Mouse (Mus musculus) kidney, postnatal 4 days (tissue): ENCODE results near the gene Prm3.
"Not testable (repeated sequence)": the region's sequence is repeated elsewhere in the genome, so short reads cannot be mapped to it uniquely, and the experiment has no call there.

Experiments
- DNase-seq, 2 experiments: peaks; one replicate each; pipeline ENCODE4 v3.0.0; 2021; ENCODE audit warnings: mixed read lengths in 2 of 2

Prm3 gene

DNA sequence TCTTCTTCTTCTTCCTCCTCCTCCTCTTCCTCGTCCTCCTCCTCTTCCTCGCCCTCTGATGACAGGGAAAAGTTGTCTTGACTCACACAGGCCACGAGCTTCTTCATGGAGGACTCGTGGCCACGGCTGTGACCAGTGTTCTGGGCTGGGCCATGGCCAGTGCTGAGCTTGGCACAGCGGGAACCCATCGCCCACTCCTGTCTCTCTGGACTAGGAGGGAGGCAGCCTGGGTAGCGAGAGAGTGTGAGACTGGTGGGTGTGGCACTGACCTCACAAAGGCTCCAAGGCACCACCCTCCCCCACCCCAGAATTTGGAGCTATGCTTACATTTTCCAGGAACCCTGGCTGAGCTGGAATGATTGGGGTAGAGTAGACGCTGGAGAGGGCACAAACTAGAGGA lies at the start of gene Prm3:
Prm3 (minus strand) TSS at position 213 of the 400 bp plus-strand sequence.
- DNase-seq = no peak

DNA sequence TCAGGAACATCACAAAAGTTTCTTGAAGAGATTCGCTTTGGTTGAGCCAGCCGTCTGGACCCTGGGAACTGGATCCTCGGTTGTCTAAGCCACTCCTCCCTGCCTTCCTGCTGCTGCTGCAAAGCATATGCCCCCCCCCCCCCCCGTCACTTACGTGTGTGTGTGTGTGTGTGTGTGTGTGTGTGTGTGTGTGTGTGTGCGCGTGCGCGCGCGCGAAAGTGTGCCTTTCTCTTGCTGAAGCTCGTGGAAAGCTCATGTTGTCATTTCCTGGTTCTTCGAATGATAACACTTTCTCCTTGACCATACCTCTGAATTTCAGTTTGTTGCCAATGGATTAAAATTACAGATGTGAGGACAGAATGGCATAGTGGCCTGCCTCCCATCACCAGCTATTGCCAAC lies 49.3 kb upstream of the Prm3 start:
- DNase-seq = no peak

DNA sequence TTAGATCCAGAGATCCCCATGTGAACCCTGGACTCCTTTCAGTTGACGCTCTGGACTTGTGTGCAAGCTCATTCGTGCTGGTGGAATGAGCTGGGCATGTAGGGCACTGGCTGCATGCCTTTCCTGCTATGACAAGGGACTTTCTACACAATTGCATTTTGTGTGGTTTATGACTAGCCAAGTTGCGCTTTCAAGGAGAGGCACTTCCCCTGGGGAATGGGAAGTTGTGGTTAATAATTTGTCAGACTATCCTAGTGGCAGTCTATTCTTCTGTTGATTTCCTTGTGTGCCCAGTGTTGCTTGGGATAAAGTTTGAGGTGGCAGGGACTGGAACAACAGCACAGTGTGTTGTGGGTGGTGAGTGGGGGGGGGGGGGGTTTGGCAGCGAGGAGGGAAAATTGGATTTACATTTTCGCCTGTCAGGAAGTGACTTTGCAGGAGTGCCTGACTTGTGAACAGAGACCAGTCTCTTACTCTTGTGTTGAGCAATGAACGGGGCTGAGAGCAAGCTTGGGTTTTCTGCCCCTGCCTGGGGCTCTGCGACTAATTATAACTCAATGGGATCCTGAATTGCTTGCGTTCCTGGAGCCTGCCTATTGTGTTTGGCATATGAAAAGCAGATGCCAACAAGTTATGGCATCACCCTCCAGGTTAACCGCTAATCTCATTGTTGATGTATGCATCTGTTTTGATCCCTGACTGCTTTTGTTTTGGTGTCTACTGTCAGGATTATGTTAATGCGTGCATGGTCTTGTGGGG lies 48.0 kb upstream of the Prm3 start:
- peak in 1 of 2 experiments; percentile 44 for DNase-seq

DNA sequence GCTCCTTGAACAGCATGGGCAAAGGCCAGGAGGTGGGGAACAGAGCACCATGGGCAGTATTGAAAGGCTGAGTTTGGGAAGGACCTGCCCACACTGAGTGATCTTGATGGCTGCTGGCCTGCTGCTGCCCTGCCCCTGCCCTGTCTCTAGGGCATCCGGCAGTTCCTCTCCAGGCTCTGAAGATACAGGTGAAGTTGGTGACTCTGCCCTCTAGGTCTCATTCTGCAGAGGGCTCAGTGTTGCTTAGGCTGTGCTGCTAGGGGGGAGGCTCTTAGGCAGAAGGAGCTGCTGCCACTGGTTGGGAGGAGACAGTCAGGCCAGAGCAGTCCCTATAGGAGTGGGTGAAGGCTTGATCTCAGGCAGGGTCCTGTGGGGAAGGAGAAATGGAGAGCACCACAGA lies 47.2 kb upstream of the Prm3 start:
- no peak for DNase-seq

DNA sequence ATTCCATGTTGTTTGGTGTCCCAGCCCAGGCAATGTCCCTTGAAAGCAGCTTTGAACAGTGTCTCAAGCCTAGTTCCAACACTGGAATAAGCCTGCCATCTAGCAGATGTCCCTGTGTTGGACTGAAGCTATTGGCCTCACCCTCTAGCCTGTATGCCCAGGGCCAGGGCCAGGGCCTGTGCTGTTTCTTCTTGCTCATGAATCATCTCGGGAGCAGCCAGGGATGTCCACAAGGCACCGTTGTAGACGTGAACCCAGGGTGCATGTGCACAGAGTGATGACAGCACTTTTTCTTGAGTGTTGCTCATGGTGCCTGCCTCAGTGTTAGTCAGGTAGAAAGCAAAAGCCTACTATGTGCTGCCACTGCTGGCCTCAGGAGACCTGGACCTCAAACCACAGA lies 46.5 kb upstream of the Prm3 start:
- no peak for DNase-seq

DNA sequence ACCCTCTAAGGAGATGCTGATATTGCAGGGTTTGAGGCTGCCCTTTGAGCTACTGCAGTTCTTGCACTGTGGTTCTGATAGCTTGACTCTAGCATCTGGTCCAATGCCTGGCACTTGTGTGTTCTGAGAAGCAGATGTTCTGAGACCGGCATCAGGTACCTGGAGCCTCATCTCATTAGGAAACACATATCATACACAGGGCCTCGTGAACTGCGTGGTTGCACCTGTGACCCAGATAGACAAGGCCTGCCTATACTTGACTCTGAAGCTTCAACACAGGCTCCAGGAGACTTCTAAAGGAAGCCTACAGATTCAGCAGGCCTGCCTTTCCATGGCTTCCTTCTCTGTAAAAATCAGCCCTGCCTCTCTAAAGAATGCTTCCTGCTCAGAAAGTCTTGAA lies 45.7 kb upstream of the Prm3 start:
- DNase-seq = no peak

DNA sequence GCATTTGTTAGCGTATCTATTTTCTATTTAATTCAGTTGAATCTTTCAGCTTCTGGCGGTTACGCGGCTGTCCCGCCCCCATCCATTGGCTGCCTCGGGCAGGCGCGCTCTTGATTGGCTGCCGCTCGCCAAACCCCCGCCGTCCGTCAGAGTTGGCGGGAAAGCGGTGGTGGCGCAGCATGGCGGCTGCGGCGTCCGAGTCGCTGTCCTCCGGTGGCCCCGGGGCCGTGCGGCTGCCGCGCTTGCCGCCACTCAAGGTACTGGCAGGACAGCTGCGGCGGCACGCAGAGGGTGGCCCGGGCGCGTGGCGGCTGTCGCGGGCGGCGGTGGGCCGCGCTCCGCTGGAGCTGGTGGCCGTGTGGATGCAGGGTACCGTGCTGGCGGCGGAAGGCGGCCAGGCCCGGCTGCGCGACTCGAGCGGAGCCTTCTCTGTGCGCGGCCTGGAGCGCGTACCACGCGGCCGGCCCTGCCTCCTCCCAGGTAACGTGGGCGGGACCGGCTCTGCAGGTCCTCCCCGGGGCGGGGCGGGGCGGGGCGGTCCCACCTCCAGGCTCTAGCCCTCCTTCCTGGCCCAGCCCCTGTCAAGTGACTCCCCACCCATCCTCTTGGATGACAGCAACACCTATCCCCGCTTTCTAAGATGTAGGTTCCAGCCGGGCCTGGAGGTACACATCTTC lies 44.3 kb upstream of the Prm3 start, which contains the start of gene Rmi2:
Rmi2 (plus strand) TSS at position 149 of the 677 bp plus-strand sequence.
- DNase-seq = peak; percentile 90 to 94

DNA sequence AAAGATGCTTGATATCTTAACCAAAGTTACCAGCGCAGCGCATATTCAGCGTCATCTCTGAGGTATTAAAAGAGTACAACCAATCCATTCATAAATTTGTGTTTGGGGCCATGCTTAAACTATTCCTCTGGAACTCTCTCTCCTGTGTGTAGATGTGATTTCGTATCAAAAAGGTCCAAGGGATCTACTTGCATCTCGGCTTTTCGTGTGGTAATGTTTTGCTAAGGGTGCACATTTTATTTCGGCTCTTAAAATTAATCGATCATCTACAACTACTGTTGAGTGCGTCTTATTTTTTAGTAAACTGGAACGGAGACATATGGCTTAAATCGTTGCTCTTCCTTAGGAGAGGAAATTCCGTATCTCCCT lies 43.8 kb upstream of the Prm3 start:
- DNase-seq = no peak

DNA sequence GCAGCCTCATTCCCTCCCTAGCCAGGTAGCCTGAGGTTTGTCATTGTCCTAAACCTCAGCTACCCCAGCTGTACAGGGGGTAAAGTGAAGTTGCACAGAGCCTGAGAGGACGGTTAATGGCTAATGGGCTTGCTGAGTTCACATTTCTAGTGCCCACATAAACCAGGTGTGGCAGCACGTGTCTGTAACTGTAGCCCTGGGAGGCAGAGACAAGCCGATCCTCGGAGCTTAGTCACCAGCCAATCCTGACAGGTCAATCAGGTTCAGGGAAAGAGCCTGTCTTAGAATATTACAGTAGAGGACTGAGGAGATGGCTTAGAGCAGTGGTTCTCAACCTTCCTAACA lies 37.7 kb upstream of the Prm3 start:
- DNase-seq = no peak

DNA sequence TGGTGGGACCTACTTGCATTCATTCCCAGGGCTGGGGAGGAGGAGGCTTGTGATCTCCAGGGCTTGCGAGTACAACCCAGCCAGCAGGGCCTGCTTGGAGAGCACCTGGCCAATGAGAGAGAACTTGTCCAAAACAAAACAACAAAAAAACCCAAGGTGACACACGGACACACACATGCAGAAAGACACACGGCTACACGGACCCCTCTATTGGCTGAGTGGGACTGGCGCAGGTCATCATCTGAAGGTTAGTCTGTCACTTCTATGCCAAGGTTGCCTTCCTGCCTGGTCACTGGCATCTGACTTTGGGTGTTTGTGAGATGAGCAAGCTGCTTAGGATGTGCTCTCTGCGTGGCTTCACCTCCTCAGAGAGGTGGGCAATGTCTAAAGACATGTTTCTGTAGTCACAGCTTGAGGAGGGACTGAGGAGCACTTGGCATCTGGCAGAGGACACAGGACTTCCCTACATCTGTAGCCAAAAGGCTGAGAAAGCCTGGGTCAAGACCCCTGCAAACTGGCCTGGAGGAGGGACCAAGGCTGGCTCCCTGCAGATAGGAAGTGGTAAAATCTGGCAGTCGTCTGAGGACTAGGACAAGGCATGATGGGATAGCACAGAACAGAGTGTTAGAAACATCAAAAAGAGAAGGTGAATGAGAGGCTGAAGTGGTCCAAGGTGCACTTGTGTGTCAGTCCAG lies 37.2 kb upstream of the Prm3 start:
- DNase-seq = no peak

DNA sequence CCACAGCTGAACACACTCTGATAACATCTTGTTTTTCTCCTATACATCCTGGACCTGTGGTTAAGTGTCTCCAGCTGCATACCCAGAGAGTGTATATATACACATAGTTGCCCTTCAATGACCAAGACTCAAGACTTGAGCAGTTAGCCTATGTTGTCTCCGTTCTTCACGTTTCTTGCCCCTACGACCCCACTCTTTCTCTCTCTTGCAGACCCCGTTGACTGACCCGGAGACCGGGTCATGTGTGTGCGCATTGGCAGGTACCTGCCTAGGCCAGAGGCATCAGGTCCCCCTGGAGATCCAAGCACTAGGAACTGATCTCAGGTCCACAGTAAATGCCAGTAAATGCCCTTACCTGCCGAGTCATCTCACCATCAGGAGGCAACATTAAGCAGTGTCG lies 36.6 kb upstream of the Prm3 start:
- DNase-seq = no peak

DNA sequence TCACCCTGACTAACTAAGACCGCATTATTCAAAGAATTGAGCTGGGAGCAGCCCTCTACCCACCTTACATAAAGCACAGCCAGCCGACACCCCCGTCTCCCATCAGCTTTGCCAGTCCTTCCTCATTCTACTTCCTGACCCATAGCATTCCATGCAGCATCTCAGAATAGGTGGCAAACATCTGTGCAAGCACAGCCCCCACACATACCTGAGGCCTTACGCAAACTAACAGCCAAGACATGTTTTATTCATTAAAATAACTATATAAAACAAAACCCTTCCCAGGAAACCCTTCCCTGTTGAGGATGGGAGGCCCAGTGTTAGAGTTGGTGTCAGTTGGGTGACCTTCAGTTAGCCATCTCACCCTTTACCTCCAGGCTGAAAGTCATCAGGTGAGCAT lies 35.1 kb upstream of the Prm3 start:
- DNase-seq = no peak

DNA sequence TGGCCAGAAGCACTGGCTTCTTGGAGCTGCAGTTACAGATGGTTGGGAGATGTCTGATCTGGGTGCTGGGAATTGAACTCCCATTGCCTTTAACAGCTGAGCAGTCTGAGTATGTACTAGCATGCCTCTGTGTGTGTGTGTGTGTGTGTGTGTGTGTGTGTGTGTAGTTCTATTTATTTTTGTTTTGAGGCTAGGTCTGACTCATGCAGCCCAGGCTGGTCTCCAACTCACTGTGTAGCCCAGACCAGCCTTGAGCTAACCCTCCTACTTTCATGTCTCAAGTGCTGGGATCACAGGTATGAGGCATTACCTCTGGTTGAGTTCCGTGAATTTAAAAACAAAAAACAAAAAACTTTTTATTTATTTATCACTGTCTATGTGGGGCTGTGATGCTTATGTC lies 33.8 kb upstream of the Prm3 start:
- DNase-seq = no peak

DNA sequence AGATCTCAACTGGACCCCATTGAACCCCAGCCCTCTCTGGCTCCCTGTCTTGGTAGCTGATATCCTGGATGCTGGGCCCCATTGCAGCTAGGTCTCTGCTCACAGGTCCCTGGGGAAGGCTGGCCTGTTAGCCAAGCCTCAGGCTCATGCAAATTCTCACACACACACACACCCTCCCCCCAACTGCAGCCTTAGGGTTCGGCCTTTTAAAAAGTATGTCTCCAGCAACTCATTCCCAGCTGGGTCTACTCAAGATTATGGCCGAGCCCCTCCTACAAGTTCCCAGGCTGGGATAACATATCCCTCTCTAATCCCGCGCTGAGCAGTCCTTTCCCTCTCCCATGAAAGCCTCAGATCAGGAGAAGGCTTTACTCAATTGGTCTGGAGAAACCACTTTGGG lies 30.7 kb upstream of the Prm3 start:
- DNase-seq = peak; percentile 38 to 56

DNA sequence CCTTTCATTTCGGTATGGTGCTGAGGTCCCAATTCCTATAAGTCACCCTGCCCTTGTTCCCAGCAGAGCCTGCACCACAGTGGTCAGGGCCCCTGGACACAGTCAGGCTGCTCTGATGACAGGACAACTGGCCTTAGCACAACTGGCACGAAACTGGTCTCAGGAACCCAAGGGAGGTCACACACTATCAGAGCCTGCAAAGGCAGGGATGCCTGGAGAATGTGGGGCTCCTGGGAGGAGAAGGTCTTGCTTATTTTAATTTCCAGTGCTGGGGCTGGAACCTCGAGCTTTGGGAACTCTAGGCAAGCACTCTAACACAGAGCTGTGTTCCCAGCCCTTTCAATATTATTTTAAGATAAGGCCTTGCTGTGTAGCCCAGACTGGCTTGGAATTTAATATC lies 29.3 kb upstream of the Prm3 start:
- DNase-seq = no peak

DNA sequence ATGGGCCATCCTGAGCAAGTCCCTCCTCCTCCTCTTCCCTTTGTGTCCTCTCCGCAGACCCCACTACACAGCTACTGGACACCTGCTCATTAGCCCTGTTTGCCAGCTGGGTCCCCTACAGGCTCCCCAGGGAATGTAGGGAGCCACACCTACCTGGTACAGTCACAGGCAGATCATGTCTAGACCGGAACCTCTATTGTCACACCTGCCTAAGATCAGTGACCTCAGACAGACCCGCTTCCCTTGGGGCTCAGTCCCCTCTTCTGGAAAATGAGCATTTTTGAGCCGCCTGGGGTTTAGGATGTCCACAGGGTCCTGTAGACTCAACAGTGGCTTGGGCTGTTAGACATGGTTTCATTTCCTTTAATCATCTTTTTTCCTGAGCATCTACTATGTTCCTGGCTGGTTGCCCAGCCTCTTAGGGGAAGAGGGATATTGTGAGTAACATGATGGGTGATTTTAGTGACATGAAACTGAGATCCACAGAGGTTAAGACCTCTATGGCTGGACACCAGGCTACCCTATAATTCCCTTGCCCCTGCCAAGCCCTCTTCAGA lies 27.9 kb upstream of the Prm3 start:
- no peak for DNase-seq

DNA sequence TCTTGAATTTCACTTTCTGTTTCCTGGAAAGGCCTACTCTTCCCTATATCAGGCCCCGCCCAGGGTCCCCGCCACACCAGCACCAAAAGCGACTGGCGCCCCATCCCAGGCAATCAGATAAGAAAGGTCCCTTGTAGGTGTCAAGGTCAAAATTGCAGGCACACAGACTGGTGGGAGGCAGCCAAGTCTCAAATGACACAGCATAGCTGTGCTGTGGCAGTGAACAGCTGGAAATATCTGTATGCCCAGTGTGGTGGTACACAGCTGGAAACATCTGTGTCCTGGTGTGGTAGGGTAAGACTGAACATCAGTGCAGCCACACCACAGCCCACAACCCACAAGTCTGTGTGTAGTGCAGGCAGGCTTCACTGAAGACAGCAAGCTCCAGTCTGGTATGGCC lies 24.1 kb upstream of the Prm3 start:
- DNase-seq = no peak

DNA sequence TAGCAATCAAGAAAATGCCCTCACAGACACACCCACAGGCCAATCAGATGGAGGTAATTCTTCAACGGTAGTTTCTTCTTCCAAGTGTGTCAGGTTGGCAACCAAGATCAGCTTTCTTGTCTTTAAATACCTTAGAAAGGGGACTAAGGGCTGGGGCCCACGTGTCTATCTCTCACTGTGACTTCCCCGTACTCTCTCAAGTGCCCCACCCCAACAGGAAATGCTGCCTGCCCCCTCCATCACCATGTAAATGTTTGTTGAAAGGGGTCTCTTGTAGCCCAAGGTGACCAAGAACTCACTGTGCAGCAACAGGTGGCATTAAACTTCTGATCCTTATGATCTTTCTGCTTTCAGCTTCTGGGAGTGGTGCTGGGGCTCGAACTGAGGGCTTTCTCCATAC lies 23.0 kb upstream of the Prm3 start:
- DNase-seq = no peak

DNA sequence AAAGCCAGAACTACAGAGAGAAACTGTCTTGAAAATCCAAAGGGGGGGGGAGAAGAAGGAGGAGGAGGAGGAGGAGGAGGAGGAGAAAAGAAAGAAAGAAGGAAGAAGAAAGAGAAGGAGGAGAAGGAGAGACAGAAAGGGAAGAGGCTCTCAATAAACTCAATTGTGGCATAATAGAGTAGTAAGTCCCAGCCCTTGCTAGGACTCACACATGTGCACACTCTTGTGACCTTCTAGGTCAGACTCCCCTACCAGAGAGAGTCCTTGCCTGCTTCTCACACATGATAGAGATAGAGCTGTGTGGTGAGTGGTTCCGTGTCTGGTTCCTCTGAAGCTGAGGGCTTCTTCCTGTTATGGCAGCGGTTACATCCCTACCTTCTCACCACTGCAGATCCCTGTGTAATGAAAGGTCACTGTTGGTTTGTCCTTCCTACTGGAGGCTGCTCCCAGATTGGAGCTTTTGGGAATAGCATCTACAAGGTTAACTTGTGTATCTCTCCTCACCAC lies 22.2 kb upstream of the Prm3 start, which contains the start of gene Gm11172:
Gm11172 (plus strand) TSS at position 51 of the 507 bp plus-strand sequence.
- no peak for DNase-seq

DNA sequence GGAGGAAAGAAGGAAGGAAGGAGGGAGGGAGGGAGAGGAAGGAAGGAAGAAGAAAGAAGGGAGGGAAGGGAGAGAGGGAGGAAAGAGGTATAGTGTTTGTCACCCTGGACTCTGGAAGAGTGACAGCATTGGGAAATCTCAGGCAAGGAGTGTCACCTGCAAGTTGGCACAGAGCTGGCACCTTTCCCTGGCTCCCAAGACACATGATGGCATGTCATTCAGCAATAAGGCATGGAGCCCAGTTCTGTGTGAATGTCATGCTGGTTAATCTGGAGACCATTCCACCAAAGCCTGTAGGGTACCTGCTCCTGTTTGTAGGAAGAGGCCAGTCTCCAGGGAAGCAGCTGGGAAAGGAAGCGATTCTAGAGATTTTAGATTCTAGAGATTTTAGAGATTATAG lies 19.7 kb upstream of the Prm3 start:
- no peak for DNase-seq

DNA sequence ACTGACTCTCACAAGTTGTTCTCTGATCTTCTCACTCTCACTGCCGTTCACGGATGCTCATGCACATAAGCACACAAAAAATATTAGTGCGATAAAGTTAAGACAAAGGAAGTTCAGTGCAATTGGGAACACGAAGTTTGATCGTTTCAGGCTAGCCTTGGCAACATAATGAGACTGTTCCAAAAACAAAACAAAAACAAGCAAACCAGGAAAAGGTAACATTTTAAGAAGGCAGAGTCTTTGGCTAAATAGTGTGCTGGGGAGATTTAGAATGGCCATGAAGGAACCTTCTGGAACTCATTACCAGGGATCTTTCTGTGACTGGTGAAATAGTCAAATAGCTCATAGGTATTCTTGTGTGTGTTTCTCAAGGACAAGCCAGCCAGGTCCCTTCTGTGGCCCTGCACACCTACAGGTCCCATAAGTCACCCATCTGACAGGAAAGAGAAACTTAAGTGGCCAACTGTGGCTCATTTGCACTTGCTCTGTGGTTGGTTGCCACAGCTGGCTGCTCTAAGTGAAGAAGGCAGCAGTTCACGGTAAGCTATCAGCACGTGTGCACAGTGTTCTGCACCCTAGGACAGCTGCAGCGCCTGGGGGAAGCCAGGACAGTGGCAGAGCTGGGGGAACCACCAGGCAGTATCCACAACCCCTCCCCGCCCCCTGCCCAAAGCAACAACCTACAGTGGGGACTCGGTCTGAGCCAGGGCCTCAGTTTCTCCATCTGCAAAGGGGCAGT lies 15.2 kb upstream of the Prm3 start, which contains the start of gene Prm1:
Prm1 (minus strand) TSS at position 51 of the 739 bp plus-strand sequence.
- no peak for DNase-seq

DNA sequence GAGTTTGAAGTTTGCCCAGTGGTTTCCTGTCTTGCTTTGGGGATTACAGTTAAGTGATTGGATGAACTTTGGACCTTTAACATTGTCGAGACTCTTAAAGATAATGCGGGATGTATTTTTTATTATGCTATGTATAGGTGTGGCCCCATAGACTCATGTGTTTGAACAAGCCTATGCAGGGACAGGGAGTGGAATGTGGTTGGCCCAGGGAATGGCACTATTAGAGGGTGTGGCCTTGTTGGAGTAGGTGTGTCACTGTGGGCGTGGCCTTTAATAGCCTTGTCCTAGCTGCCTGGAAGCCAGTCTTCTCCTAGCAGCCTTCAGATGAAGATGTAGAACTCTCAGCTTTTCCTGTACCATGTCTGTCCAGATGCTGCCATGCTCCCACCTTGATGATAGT lies 11.7 kb upstream of the Prm3 start:
- DNase-seq = not testable (repeated sequence)

DNA sequence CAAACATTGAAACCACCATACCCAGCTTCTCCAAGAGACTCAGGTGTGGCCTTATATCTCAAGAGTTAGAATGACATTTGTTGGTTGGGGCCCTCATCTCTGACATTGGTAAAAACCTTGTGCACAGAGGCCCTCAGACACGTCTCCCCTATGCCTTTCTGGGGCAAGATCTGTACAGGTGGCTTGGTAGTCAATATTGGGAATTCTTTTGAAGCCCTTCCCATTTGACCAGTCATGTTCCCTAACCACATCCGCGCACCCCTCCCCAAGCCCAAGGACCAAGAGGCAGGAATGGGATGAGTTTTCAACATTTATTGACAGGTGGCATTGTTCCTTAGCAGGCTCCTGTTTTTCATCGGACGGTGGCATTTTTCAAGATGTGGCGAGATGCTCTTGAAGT lies 5.3 kb upstream of the Prm3 start, which contains the start of gene Prm2:
Prm2 (minus strand) TSS at position 101 of the 400 bp plus-strand sequence.
- DNase-seq = no peak
